Mouse (Mus musculus): ENCODE data around the gene Rdh12. TPM values are rescaled to one million over a fixed set of nuclear protein-coding genes. Genes with fewer than 3 reads are reported as not detected.

Gene Rdh12
- polyA plus RNA-seq (2012; rRNA removed): 0.95 and 1.6 TPM in 2 replicates

GRCm38 (mm10) chr12:79208703-79209464 lies at the start of gene Rdh12:
Gene Rdh12 (plus strand): TSS chr12:79208914.

GRCm38 (mm10) chr12:79172019-79172941 lies 36.4 kb upstream of the Rdh12 start, which contains the start of gene Vti1b:
Gene Vti1b (minus strand): TSS chr12:79172667.

GRCm38 (mm10) chr12:79192193-79192592 lies 16.5 kb upstream of the Rdh12 start, which contains the start of gene Rdh11:
Gene Rdh11 (minus strand): TSS chr12:79192293.

Other genes with a start within 250 kb of the Rdh12 start
- 52.8 and 55.1 TPM in 2 replicates for gene Tmem229b, start 201.3 kb upstream of the Rdh12 start, polyA plus RNA-seq (2012; rRNA removed)
- 6.0 and 6.2 TPM in 2 replicates for gene Plekhh1, start 179.8 kb upstream of the Rdh12 start, polyA plus RNA-seq (2012; rRNA removed)
- gene Pigh, start 119.3 kb upstream of the Rdh12 start, polyA plus RNA-seq (2012; rRNA removed): 16.5 and 16.9 TPM in 2 replicates
- 13.0 and 13.8 TPM in 2 replicates for gene Arg2, start 78.1 kb upstream of the Rdh12 start, polyA plus RNA-seq (2012; rRNA removed)
- gene Vti1b, start 36.2 kb upstream of the Rdh12 start, polyA plus RNA-seq (2012; rRNA removed): 83.1 and 85.6 TPM in 2 replicates
- gene Rdh11, start 16.6 kb upstream of the Rdh12 start, polyA plus RNA-seq (2012; rRNA removed): 20.9 and 23.1 TPM in 2 replicates
- gene Zfyve26, start 87.4 kb downstream of the Rdh12 start, polyA plus RNA-seq (2012; rRNA removed): 23.6 and 25.2 TPM in 2 replicates
- 1.8 and 1.9 TPM in 2 replicates for gene Rad51b, start 88.4 kb downstream of the Rdh12 start, polyA plus RNA-seq (2012; rRNA removed)